Mouse (Mus musculus) MEL (cell line): ENCODE measurements around the gene Gm20388. TPM values are rescaled to one million over a fixed set of nuclear protein-coding genes. Genes with fewer than 3 reads are reported as not detected.

Experiments used
- DNase-seq: peaks from one replicate; pipeline ENCODE4 v3.0.0; 2011; ENCODE audit warnings: low read depth, low spot score
- H3K27ac ChIP-seq: 2 replicates; pipeline ENCODE4 v1.5.1; 2012; ENCODE audit warnings: low read depth, mild to moderate bottlenecking, control low read depth, low read length, moderate library complexity; ENCODE audit not compliant: control insufficient read depth
- H3K27me3 ChIP-seq, 2 experiments: fragments of 150-350 bp in 1 of 2; sonication (generic) in 1 of 2; 2 replicates each; pipeline ENCODE4 v1.6.1; 2012; ENCODE audit warnings: low read length in 2 of 2, mild to moderate bottlenecking in 2 of 2, improper control_type of control experiment in 1 of 2, moderate library complexity in 1 of 2; ENCODE audit not compliant: insufficient read depth in 2 of 2, control insufficient read depth in 1 of 2
- H3K36me3 ChIP-seq, 2 experiments: 2 replicates each; pipeline ENCODE4 v1.6.1; 2012 to 2014; ENCODE audit warnings: low read length in 2 of 2, improper control_type of control experiment in 1 of 2, inconsistent platforms in 1 of 2, mild to moderate bottlenecking in 1 of 2; ENCODE audit not compliant: insufficient read depth in 2 of 2, control insufficient read depth in 1 of 2
- H3K4me1 ChIP-seq, 2 experiments: fragments of 150-350 bp in 1 of 2; sonication (generic) in 1 of 2; 2 replicates each; pipeline ENCODE4 v1.6.1; 2012; ENCODE audit warnings: low read length in 2 of 2, improper control_type of control experiment in 1 of 2, mild to moderate bottlenecking in 1 of 2; ENCODE audit not compliant: insufficient read depth in 2 of 2, control insufficient read depth in 1 of 2
- H3K4me3 ChIP-seq, 2 experiments: fragments of 150-350 bp in 1 of 2; sonication (generic) in 1 of 2; 2 replicates each; pipeline ENCODE4 v1.5.1; 2012; ENCODE audit warnings: low read depth in 2 of 2, low read length in 2 of 2, mild to moderate bottlenecking in 2 of 2, moderate library complexity in 2 of 2, control low read depth in 1 of 2, improper control_type of control experiment in 1 of 2; ENCODE audit not compliant: control insufficient read depth in 1 of 2, insufficient read depth in 1 of 2
- H3K79me2 ChIP-seq: 2 replicates; pipeline ENCODE4 v1.6.1; 2012; ENCODE audit warnings: mild to moderate bottlenecking, low read length, moderate library complexity; ENCODE audit not compliant: control insufficient read depth, poor library complexity, insufficient read depth
- H3K9ac ChIP-seq: 2 replicates; pipeline ENCODE4 v1.6.1; 2012; ENCODE audit warnings: low read depth, mild to moderate bottlenecking, control low read depth, low read length, moderate library complexity; ENCODE audit not compliant: control insufficient read depth, poor library complexity, severe bottlenecking
- H3K9me3 ChIP-seq: fragments of 150-350 bp; sonication (generic); replicated peaks from 2 replicates; pipeline ENCODE4 v1.6.1; 2012; ENCODE audit warnings: mild to moderate bottlenecking, low read length, improper control_type of control experiment, moderate library complexity; ENCODE audit not compliant: insufficient read depth
- BHLHE40 ChIP-seq: IDR thresholded peaks from 2 replicates; pipeline ENCODE4 v1.6.1; 2012; ENCODE audit warnings: low read depth, mild to moderate bottlenecking, inconsistent platforms, low read length, improper control_type of control experiment, borderline replicate concordance
- CHD1 ChIP-seq: IDR thresholded peaks from 2 replicates; pipeline ENCODE4 v1.6.1; 2012; ENCODE audit warnings: low read depth, mild to moderate bottlenecking, inconsistent platforms, low read length, improper control_type of control experiment
- CHD2 ChIP-seq: IDR thresholded peaks from 2 replicates; pipeline ENCODE4 v1.6.1; 2011; ENCODE audit warnings: low read length, improper control_type of control experiment
- CTCF ChIP-seq, 3 experiments: IDR thresholded peaks in 2 of 3; conservative IDR thresholded peaks in 1 of 3; 2 replicates each; pipeline ENCODE4 v1.5.1; 2011 to 2012; ENCODE audit warnings: low read length in 3 of 3, low read depth in 2 of 3, mild to moderate bottlenecking in 2 of 3, improper control_type of control experiment in 1 of 3, inconsistent platforms in 1 of 3, mixed read lengths in 1 of 3, moderate library complexity in 1 of 3; ENCODE audit not compliant: control insufficient read depth in 1 of 3, insufficient read depth in 1 of 3, poor library complexity in 1 of 3, severe bottlenecking in 1 of 3
- ETS1 ChIP-seq: IDR thresholded peaks from 2 replicates; pipeline ENCODE4 v1.6.1; 2012; ENCODE audit warnings: low read depth, mild to moderate bottlenecking, inconsistent platforms, low read length, improper control_type of control experiment, moderate library complexity
- GATA1 ChIP-seq: IDR thresholded peaks from 2 replicates; pipeline ENCODE4 v1.6.1; 2011; ENCODE audit warnings: low read depth, low read length, improper control_type of control experiment
- HCFC1 ChIP-seq: IDR thresholded peaks from 2 replicates; pipeline ENCODE4 v1.6.1; 2012; ENCODE audit warnings: low read depth, mild to moderate bottlenecking, inconsistent platforms, low read length, improper control_type of control experiment, moderate library complexity
- KAT2A ChIP-seq: conservative IDR thresholded peaks from 2 replicates; pipeline ENCODE4 v1.6.1; 2012; ENCODE audit warnings: low read depth, low read length, improper control_type of control experiment, inconsistent platforms
- MAX ChIP-seq: IDR thresholded peaks from 2 replicates; pipeline ENCODE4 v1.6.1; 2011; ENCODE audit warnings: low read length, improper control_type of control experiment
- MEF2A ChIP-seq: IDR thresholded peaks from 2 replicates; pipeline ENCODE4 v1.6.1; 2014; ENCODE audit warnings: low read depth, mild to moderate bottlenecking, inconsistent platforms, low read length, improper control_type of control experiment; ENCODE audit not compliant: poor library complexity, insufficient replicate concordance, severe bottlenecking; ENCODE audit errors: extremely low read depth
- MXI1 ChIP-seq: IDR thresholded peaks from 2 replicates; pipeline ENCODE4 v1.6.1; 2011; ENCODE audit warnings: mild to moderate bottlenecking, low read depth, low read length, improper control_type of control experiment
- NELFE ChIP-seq: IDR thresholded peaks from 2 replicates; pipeline ENCODE4 v1.6.1; 2011; ENCODE audit warnings: low read depth, low read length, improper control_type of control experiment
- NRF1 ChIP-seq: IDR thresholded peaks from 2 replicates; pipeline ENCODE4 v1.6.1; 2014; ENCODE audit warnings: low read depth, mild to moderate bottlenecking, inconsistent platforms, low read length, improper control_type of control experiment, moderate library complexity; ENCODE audit not compliant: poor library complexity, insufficient read depth, severe bottlenecking
- POLR2A ChIP-seq, 2 experiments: IDR thresholded peaks; 2 replicates each; pipeline ENCODE4 v1.6.1; 2011 to 2012; ENCODE audit warnings: low read length in 2 of 2, mild to moderate bottlenecking in 2 of 2, control low read depth in 1 of 2, improper control_type of control experiment in 1 of 2, low read depth in 1 of 2, moderate library complexity in 1 of 2; ENCODE audit not compliant: control insufficient read depth in 1 of 2, insufficient read depth in 1 of 2, poor library complexity in 1 of 2
- POLR2AphosphoS2 ChIP-seq: IDR thresholded peaks from 2 replicates; pipeline ENCODE4 v1.6.1; 2011; ENCODE audit warnings: low read length, improper control_type of control experiment
- RAD21 ChIP-seq: IDR thresholded peaks from 2 replicates; pipeline ENCODE4 v1.6.1; 2011; ENCODE audit warnings: mild to moderate bottlenecking, low read depth, low read length, improper control_type of control experiment
- RCOR1 ChIP-seq: IDR thresholded peaks from 2 replicates; pipeline ENCODE4 v1.6.1; 2012; ENCODE audit warnings: low read depth, mild to moderate bottlenecking, inconsistent platforms, low read length, improper control_type of control experiment
- SIN3A ChIP-seq: IDR thresholded peaks from 2 replicates; pipeline ENCODE4 v1.6.1; 2012; ENCODE audit warnings: low read length, improper control_type of control experiment, inconsistent platforms
- TAL1 ChIP-seq: IDR thresholded peaks from 2 replicates; pipeline ENCODE4 v1.6.1; 2012; ENCODE audit warnings: mild to moderate bottlenecking, inconsistent platforms, low read length, moderate library complexity, mixed read lengths
- UBTF ChIP-seq: IDR thresholded peaks from 2 replicates; pipeline ENCODE4 v1.6.1; 2012; ENCODE audit warnings: low read depth, mild to moderate bottlenecking, inconsistent platforms, low read length, improper control_type of control experiment, moderate library complexity, borderline replicate concordance; ENCODE audit not compliant: insufficient read depth
- ZC3H11A ChIP-seq: IDR thresholded peaks from 2 replicates; pipeline ENCODE4 v1.6.1; 2012; ENCODE audit warnings: low read depth, mild to moderate bottlenecking, inconsistent platforms, low read length, improper control_type of control experiment
- ZKSCAN1 ChIP-seq: IDR thresholded peaks from 2 replicates; pipeline ENCODE4 v1.6.1; 2012; ENCODE audit warnings: low read depth, mild to moderate bottlenecking, inconsistent platforms, low read length, improper control_type of control experiment, moderate library complexity
- ZMIZ1 ChIP-seq: IDR thresholded peaks from 2 replicates; pipeline ENCODE4 v1.6.1; 2012; ENCODE audit warnings: low read depth, mild to moderate bottlenecking, inconsistent platforms, low read length, improper control_type of control experiment, moderate library complexity
- polyA plus RNA-seq, 2 experiments: library from polyadenylated mRNA; stranded (reverse) in 1 of 2; unstranded in 1 of 2; fragments of >175 nt in 1 of 2; fragments of >200 nt in 1 of 2; gene quantifications; 2 replicates each; pipeline versions ENCODE4 v1.2.1 to v1.2.4; 2012; ENCODE audit warnings: low replicate concordance in 2 of 2, low read depth in 1 of 2; ENCODE audit not compliant: insufficient read length in 2 of 2, insufficient read depth in 1 of 2, missing spikeins in 1 of 2
- total RNA-seq: library from RNA; depleted of rRNA; stranded (reverse); fragments of 300-350 nt; gene quantifications from 2 replicates; pipeline ENCODE4 v1.2.3, GENCODE M21; 2012

The Gm20388 gene
- total and polyA plus RNA-seq, 3 experiments, result 11.1 to 17.8 TPM; not detected in 1

DNA sequence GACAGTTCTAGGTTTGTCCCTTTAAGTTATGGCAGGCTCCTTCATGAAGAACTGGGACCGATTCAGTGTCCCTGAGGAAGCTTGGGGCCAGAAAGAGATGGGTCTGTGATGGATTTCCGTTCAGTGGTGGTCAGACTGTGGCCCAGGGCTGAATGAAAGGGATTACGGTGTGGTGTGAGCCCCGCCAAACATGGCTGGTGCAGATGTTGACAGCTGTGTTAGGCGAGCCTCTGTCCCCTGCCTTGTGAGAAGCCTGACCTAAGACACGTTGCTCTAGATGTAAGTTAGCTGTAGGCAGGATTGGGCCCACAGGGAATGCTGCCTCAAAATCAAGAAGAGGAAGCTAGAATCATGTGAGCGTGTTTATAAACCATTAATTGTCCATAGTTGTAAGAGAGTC, 826.5 kb downstream of the Gm20388 start:
- Histone ChIP-seq H3K9ac (no peak overlapping the region), H3K36me3 (no peaks in the 10 kb centered on the region), H3K9me3 (no peaks in the 10 kb centered on the region), H3K27ac (no peak overlapping the region), H3K4me3 (no peak overlapping the region), H3K79me2 (no peaks in the 10 kb centered on the region), H3K4me1 (no peaks in the 10 kb centered on the region), H3K27me3 (no peaks in the 10 kb centered on the region)
- no peak for DNase-seq
- TF ChIP-seq TAL1, result no peak
- TF ChIP-seq ZKSCAN1, result no peak
- no peak for TF ChIP-seq KAT2A

DNA sequence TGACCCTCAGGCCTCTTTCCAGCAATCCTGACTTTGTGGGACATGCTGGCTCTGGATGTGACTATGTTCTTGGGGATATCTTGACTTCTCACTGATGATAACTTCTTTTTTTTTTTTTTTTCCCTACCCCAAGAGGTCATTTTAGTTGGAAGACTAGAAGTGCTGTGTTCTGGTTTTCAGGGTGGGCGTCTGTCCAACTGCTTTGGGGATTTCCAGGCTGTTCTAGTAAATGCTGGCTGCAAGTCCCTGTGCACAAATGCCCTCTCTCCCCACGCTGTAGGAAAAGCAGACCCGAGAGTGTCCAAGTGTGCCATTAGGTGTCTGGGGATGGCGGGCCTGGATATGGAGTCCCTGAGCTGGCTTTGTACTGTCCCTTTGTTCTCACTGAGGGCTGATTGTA, 828.1 kb downstream of the Gm20388 start:
- Histone ChIP-seq H3K9ac (no peak overlapping the region), H3K4me3 (no peak overlapping the region), H3K4me1 (no peaks in the 10 kb centered on the region), H3K79me2 (no peaks in the 10 kb centered on the region), H3K27ac (no peak overlapping the region), H3K27me3 (no peaks in the 10 kb centered on the region), H3K36me3 (no peaks in the 10 kb centered on the region), H3K9me3 (no peaks in the 10 kb centered on the region)
- DNase-seq, result no peak
- no peak for TF ChIP-seq NRF1
- TF ChIP-seq MAX, result no peak
- no peak for TF ChIP-seq RCOR1
- no peak for TF ChIP-seq GATA1
- TF ChIP-seq SIN3A, result no peak
- no peak for TF ChIP-seq POLR2A (IDR thresholded peaks at IDR 0.05; ENCODE audit: control insufficient read depth in 1 of 2, insufficient read depth in 1 of 2, low read depth in 1 of 2, low read length in 2 of 2, poor library complexity in 1 of 2)
- TF ChIP-seq UBTF, result no peak
- TF ChIP-seq ETS1, result no peak
- no peak for TF ChIP-seq BHLHE40
- TF ChIP-seq MEF2A, result no peak
- TF ChIP-seq CHD2, result no peak
- TF ChIP-seq HCFC1, result no peak
- TF ChIP-seq ZMIZ1, result no peak
- TF ChIP-seq MXI1, result no peak
- no peak for TF ChIP-seq NELFE
- TF ChIP-seq CHD1, result no peak
- TF ChIP-seq RAD21, result no peak
- TF ChIP-seq ZC3H11A, result no peak
- no peak for TF ChIP-seq CTCF (IDR thresholded peaks at IDR 0.05 in 2 of 3, conservative IDR thresholded peaks at IDR 0.05 in 1 of 3; ENCODE audit: control insufficient read depth in 1 of 3, insufficient read depth in 1 of 3, low read depth in 2 of 3, low read length in 3 of 3, poor library complexity in 1 of 3, severe bottlenecking in 1 of 3)
- TF ChIP-seq POLR2AphosphoS2, result no peak
